Comparison of ENCODE assay signal across 8 mouse cellular contexts in the genomic region with DNA sequence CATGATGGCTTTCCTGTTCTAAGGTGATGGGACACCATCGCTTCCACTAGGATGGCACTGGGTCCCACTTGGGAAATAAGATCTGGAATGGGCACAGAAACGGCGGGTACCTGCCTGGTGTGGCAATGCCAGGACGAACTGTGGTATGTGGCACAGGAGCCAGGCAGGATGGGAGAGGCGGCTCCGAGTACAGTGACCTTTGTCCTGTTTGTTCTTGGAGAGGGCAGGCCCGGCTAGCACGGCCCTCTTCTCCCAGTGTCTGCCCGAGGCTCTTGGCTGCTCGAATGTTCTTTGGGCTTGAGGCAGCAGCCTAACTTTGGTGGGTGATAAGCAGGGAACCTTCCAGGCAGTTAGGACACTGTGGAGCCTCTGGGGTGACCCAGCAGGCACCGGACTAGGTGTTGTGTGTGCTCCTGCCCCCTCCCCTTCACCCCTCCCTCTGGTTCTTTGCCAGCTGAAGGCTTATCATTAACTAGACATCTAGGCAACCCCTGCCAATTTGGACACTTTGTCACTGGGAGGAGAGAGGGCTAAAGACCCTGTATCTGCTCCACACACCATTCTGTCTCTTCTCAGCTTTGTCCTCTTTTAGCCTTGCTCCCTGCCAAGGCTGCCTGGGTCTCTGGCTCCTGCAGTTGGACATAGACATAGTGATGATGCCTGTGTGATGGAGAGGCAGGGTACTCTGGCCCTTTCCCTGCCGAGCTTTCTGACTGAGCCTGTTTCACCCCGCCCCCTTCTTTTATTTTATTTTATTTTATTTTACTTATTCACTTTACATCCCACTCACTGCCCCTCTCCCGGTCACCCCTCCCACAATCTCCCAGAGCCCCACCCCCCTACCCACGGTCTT. TPM values are rescaled to one million over a fixed set of nuclear protein-coding genes. Genes with fewer than 3 reads are reported as not detected.
DNase-seq lines count a peak whose midpoint lies in the region; ATAC-seq and TF ChIP-seq lines count a peak whose summit lies in the region.

No protein-coding gene starts in this region.

- peak overlapping the region; percentile 94 for H3K27ac ChIP-seq in liver, adult 2 months (replicated peaks; ENCODE audit: insufficient read depth, low read depth, low read length)
- peak overlapping the region; percentile 65 for H3K27ac ChIP-seq in limb, embryonic 11.5 days (replicated peaks; ENCODE audit: low read depth, low read length)
- peak overlapping the region; percentile 80 for H3K27ac ChIP-seq in stomach, embryonic 15.5 days

- H3K4me2 ChIP-seq in limb, embryonic 11.5 days (ENCODE audit: low read depth, severe bottlenecking), result peak overlapping the region; percentile 31; the same call in 1 of the 2 replicates
- H3K4me2 ChIP-seq in stomach, embryonic 15.5 days, result no peak overlapping the region

- no peak overlapping the region for H3K4me3 ChIP-seq in liver, adult 2 months (ENCODE audit: insufficient read depth, low read depth, low read length)
- H3K4me3 ChIP-seq in limb, embryonic 11.5 days (ENCODE audit: low read depth, low read length), result no peak overlapping the region
- H3K4me3 ChIP-seq in stomach, embryonic 15.5 days (replicated peaks), result no peak overlapping the region

- H3K36me3 ChIP-seq in liver, adult 2 months (ENCODE audit: control insufficient read depth, insufficient read depth, low read length), result no peaks in the 10 kb centered on the region
- no peaks in the 10 kb centered on the region for H3K36me3 ChIP-seq in limb, embryonic 11.5 days (ENCODE audit: control insufficient read depth, insufficient read depth, low read length)
- no peaks in the 10 kb centered on the region for H3K36me3 ChIP-seq in stomach, embryonic 15.5 days

- ATAC-seq in limb, embryonic 11.5 days (ENCODE audit: insufficient number of reproducible peaks, low FRiP score, low TSS enrichment, low read depth), result no peak
- peak; percentile 59; the same call in 1 of the 2 replicates for ATAC-seq in stomach, embryonic 15.5 days (ENCODE audit: insufficient read depth, low FRiP score, low read depth)

- H3K27me3 ChIP-seq in liver, adult 2 months (ENCODE audit: control insufficient read depth, insufficient read depth, low read length), result no peaks in the 10 kb centered on the region
- H3K27me3 ChIP-seq in limb, embryonic 11.5 days (ENCODE audit: control insufficient read depth, insufficient read depth, low read length), result no peaks in the 10 kb centered on the region
- no peaks in the 10 kb centered on the region for H3K27me3 ChIP-seq in stomach, embryonic 15.5 days (replicated peaks)

- H3K4me1 ChIP-seq in liver, adult 2 months (ENCODE audit: control insufficient read depth, insufficient read depth, low read length), result peaks cover 46% of the 10 kb centered on the region
- peaks cover 22% of the 10 kb centered on the region; the same call in 1 of the 2 replicates for H3K4me1 ChIP-seq in limb, embryonic 11.5 days (ENCODE audit: control insufficient read depth, insufficient read depth, low read length)
- peaks cover 54% of the 10 kb centered on the region for H3K4me1 ChIP-seq in stomach, embryonic 15.5 days

- H3K79me2 ChIP-seq in liver, adult 2 months (ENCODE audit: control insufficient read depth, insufficient read depth, low read length), result no peaks in the 10 kb centered on the region

- TF ChIP-seq POLR2A in liver, adult 2 months (IDR thresholded peaks at IDR 0.05; ENCODE audit: extremely low read depth, insufficient read depth, low read length), result no peak

- intact Hi-C loops in heart, postnatal 10 days (cut with DNase I), result no loop called here

- peak; percentile 97 for DNase-seq in liver, adult 2 months (ENCODE audit: extremely low read depth, low read depth, low spot score)
- DNase-seq in liver, result no peak
- DNase-seq in heart, postnatal 10 days, result peak; percentile 76 to 84
- no peak for DNase-seq in limb, embryonic 11.5 days (ENCODE audit: low spot score)
- DNase-seq in cerebellum, postnatal 14 days, result no peak
- no peak for DNase-seq in adrenal gland, postnatal 4 days (ENCODE audit: low spot score in 2 of 2)
- DNase-seq in layer of hippocampus, postnatal 10 days (ENCODE audit: low spot score in 2 of 2), result no peak

- no peak for TF ChIP-seq CTCF in liver, adult 2 months (IDR thresholded peaks at IDR 0.05; ENCODE audit: low read depth, low read length)

- 14% methylated on average over 15 of the region's 15 CpGs for WGBS in liver, adult 2 months
- WGBS in limb, embryonic 11.5 days, result 72% methylated on average over 15 of the region's 15 CpGs
- WGBS in stomach, embryonic 15.5 days, result 55% methylated on average over 15 of the region's 15 CpGs

- H3K9me3 ChIP-seq in limb, embryonic 11.5 days (ENCODE audit: control insufficient read depth, low read length), result no peaks in the 10 kb centered on the region
- no peaks in the 10 kb centered on the region for H3K9me3 ChIP-seq in stomach, embryonic 15.5 days

- peak overlapping the region; percentile 52 for H3K9ac ChIP-seq in liver, adult 2 months (ENCODE audit: low read depth, low read length)
- peak overlapping the region; percentile 18; the same call in 1 of the 2 replicates for H3K9ac ChIP-seq in limb, embryonic 11.5 days (ENCODE audit: low read length)
- H3K9ac ChIP-seq in stomach, embryonic 15.5 days, result no peak overlapping the region

RNA-seq across cellular contexts. Expression of gene Atp2a2, which starts 25.1 kb away (rescaled TPM):
- 44.6 and 65.4 TPM in 2 replicates for total RNA-seq in liver, adult 2 months (2014; rRNA removed)
- polyA plus RNA-seq in liver, adult 2 months (2012; rRNA removed), result 46.0 and 50.5 TPM in 2 replicates
- 1,000 to 10,000 TPM; 7,820 to 7,948 TPM for total RNA-seq in heart, postnatal 10 days (2021)
- polyA plus RNA-seq in limb, embryonic 11.5 days (2014; fragmentation: Nextera tagmentation; extraction: Ambion mirVana), result 36.7 and 43.6 TPM in 2 replicates
- 33.5 and 35.7 TPM in 2 replicates for polyA plus RNA-seq in stomach, embryonic 15.5 days (2015; fragmentation: Nextera tagmentation; extraction: Ambion mirVana)
- total RNA-seq in adrenal gland, postnatal 4 days (2021), result 100 to 1,000 TPM; 190 to 196 TPM
- total RNA-seq in layer of hippocampus, postnatal 10 days (2021), result 100 to 1,000 TPM; 511 to 561 TPM

Comparison
In these comparisons a context has a peak if more than half of its experiments do, and no peak if none do; other contexts are left out.
1. DNase-seq: peak in liver, adult 2 months (single experiment) and heart, postnatal 10 days (2 of 2); none in liver (single experiment), limb, embryonic 11.5 days (single experiment), cerebellum, postnatal 14 days (0 of 2), adrenal gland, postnatal 4 days (0 of 2) and layer of hippocampus, postnatal 10 days (0 of 2).
2. RNA of gene Atp2a2, which starts 25.1 kb away (total RNA-seq): 7,820 to 7,948 TPM in heart, postnatal 10 days; 511 to 561 TPM in layer of hippocampus, postnatal 10 days, 190 to 196 TPM in adrenal gland, postnatal 4 days and 44.6 to 65.4 TPM in liver, adult 2 months; every median in the first group is over 10 times any median in the second.
3. Peak in every context shown above with its lines, with median percentiles within 50 percentile points of each other: H3K27ac ChIP-seq.